Mouse (Mus musculus): Measurements from ENCODE around the gene Plch2. TPM values are rescaled to one million over a fixed set of nuclear protein-coding genes. Genes with fewer than 3 reads are reported as not detected.

Gene Plch2
- 0.62 and 0.85 TPM in 2 replicates for total RNA-seq (2012; rRNA removed)
- polyA plus RNA-seq (2012; ENCODE audit: insufficient read depth in 1 of 2, insufficient read length in 2 of 2, low read depth in 1 of 2, low replicate concordance in 2 of 2, missing spikeins in 1 of 2) = 1 to 10 TPM in 1 of 2 experiments, not detected in 1; 1.1 TPM

DNA sequence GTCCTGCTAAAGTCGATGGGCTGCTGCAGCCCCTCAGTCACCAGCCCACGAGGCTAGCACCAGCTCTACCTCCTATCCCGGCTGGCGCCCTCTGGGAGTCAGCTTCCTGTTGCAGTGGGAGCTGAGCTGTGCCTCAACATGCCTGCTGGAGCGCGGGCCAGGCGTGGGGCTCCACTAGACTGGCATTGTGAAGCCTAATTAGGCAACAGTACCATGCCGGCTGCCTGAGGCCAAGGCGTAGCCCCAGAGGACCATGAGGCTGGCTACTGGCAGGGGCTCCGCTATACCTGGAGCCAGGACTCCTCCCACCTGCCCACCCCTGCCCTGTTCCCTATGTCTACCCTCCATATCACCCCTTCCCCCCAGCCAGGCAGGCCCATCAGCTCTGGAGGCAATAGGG lies at the start of gene Plch2:
Gene Plch2 (minus strand): TSS at position 61 of the 400 bp plus-strand sequence.
- H3K79me2 ChIP-seq (ENCODE audit: control insufficient read depth, insufficient read depth, low read length, poor library complexity) = no peaks in the 10 kb centered on the region
- no peaks in the 10 kb centered on the region for H3K36me3 ChIP-seq (ENCODE audit: control insufficient read depth in 1 of 2, insufficient read depth in 2 of 2, low read length in 2 of 2)
- no peak within 1 kb of the TSS for H3K9ac ChIP-seq (ENCODE audit: control insufficient read depth, low read depth, low read length, poor library complexity, severe bottlenecking)
- TF ChIP-seq NELFE (IDR thresholded peaks at IDR 0.05; ENCODE audit: low read depth, low read length) (no peak), TCF12 (IDR thresholded peaks at IDR 0.05; ENCODE audit: low read depth, low read length) (no peak), USF1 (IDR thresholded peaks at IDR 0.05; ENCODE audit: low read depth, low read length) (no peak)
- no peaks in the 10 kb centered on the region for H3K9me3 ChIP-seq (replicated peaks; ENCODE audit: insufficient read depth, low read length)
- no peak within 1 kb of the TSS for H3K27ac ChIP-seq (ENCODE audit: control insufficient read depth, low read depth, low read length)
- DNase-seq (ENCODE audit: low read depth, low spot score) = no peak
- H3K4me1 ChIP-seq (ENCODE audit: control insufficient read depth in 1 of 2, insufficient read depth in 2 of 2, low read length in 2 of 2) = peaks cover 2 to 13% of the 10 kb centered on the region in 2 experiments; a peak in 3 of 4 replicates
- peaks cover 0 to 3% of the 10 kb centered on the region in 2 experiments; a peak in 1 of 4 replicates for H3K27me3 ChIP-seq (ENCODE audit: control insufficient read depth in 1 of 2, insufficient read depth in 2 of 2, low read length in 2 of 2)
- H3K4me3 ChIP-seq (ENCODE audit: control insufficient read depth in 1 of 2, insufficient read depth in 1 of 2, low read depth in 2 of 2, low read length in 2 of 2) = no peak within 1 kb of the TSS

DNA sequence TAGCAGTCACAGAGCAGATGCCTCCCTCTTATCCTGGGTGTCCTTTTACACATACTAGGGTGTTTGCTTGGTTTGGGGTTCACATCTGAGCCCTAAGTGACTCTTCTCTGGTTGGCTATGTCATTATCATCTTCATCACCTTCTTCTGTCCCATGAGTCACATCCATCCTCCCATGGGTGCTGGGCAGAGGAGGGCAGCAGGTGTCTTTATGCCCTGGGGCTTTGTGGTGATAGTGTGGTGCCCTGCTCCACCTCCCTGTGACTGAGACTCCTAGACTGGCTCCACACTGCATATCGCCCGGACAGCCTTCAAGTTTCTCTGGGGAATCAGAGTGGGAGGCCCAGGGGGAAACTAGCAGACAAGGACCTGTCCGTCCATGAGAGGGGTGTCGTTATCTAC lies 42.0 kb upstream of the Plch2 start:
- no peaks in the 10 kb centered on the region for H3K4me1 ChIP-seq (ENCODE audit: control insufficient read depth in 1 of 2, insufficient read depth in 2 of 2, low read length in 2 of 2)
- H3K9me3 ChIP-seq (replicated peaks; ENCODE audit: insufficient read depth, low read length) = no peaks in the 10 kb centered on the region
- no peaks in the 10 kb centered on the region for H3K79me2 ChIP-seq (ENCODE audit: control insufficient read depth, insufficient read depth, low read length, poor library complexity)
- no peaks in the 10 kb centered on the region for H3K27me3 ChIP-seq (ENCODE audit: control insufficient read depth in 1 of 2, insufficient read depth in 2 of 2, low read length in 2 of 2)
- H3K9ac ChIP-seq (ENCODE audit: control insufficient read depth, low read depth, low read length, poor library complexity, severe bottlenecking) = no peak overlapping the region
- H3K4me3 ChIP-seq (ENCODE audit: control insufficient read depth in 1 of 2, insufficient read depth in 1 of 2, low read depth in 2 of 2, low read length in 2 of 2) = no peak overlapping the region
- TF ChIP-seq USF2 (IDR thresholded peaks at IDR 0.05; ENCODE audit: borderline replicate concordance in 1 of 2, insufficient read depth in 1 of 2, low read depth in 1 of 2, low read length in 2 of 2) (no peak), UBTF (IDR thresholded peaks at IDR 0.05; ENCODE audit: borderline replicate concordance, insufficient read depth, low read depth, low read length) (no peak), MXI1 (IDR thresholded peaks at IDR 0.05; ENCODE audit: low read depth, low read length) (no peak), USF1 (IDR thresholded peaks at IDR 0.05; ENCODE audit: low read depth, low read length) (no peak), CHD2 (IDR thresholded peaks at IDR 0.05; ENCODE audit: low read length) (no peak), POLR2AphosphoS2 (IDR thresholded peaks at IDR 0.05; ENCODE audit: low read length) (no peak), ZC3H11A (IDR thresholded peaks at IDR 0.05; ENCODE audit: low read depth, low read length) (no peak), SIN3A (IDR thresholded peaks at IDR 0.05; ENCODE audit: low read length) (no peak), GABPA (IDR thresholded peaks at IDR 0.05; ENCODE audit: low read depth, low read length) (no peak), E2F4 (IDR thresholded peaks at IDR 0.05; ENCODE audit: borderline replicate concordance, low read depth, low read length) (no peak), ZMIZ1 (IDR thresholded peaks at IDR 0.05; ENCODE audit: low read depth, low read length) (no peak), NELFE (IDR thresholded peaks at IDR 0.05; ENCODE audit: low read depth, low read length) (no peak), MYC (IDR thresholded peaks at IDR 0.05; ENCODE audit: low read depth, low read length) (no peak), JUND (IDR thresholded peaks at IDR 0.05; ENCODE audit: low read depth, low read length) (no peak), HCFC1 (IDR thresholded peaks at IDR 0.05; ENCODE audit: low read depth, low read length) (no peak)
- no peak overlapping the region for H3K27ac ChIP-seq (ENCODE audit: control insufficient read depth, low read depth, low read length)
- no peaks in the 10 kb centered on the region for H3K36me3 ChIP-seq (ENCODE audit: control insufficient read depth in 1 of 2, insufficient read depth in 2 of 2, low read length in 2 of 2)
- DNase-seq (ENCODE audit: low read depth, low spot score) = no peak
